Mouse (Mus musculus) ovary, adult 18-20 months (tissue): Measurements from ENCODE around the gene Cdc42se1.

Source experiments
- DNase-seq: peaks from one replicate; pipeline ENCODE4 v3.0.0; 2022; ENCODE audit warnings: low spot score, mixed read lengths

Gene Cdc42se1

GRCm38 (mm10) chr3:95285390-95285789, 56.9 kb downstream of the Cdc42se1 start:
- DNase-seq = no peak
